Mouse (Mus musculus): Measurements from ENCODE around the gene Gdf15.
"Not testable (repeated sequence)": the region's sequence is repeated elsewhere in the genome, so short reads cannot be mapped to it uniquely, and the experiment has no call there.

The Gdf15 gene

DNA sequence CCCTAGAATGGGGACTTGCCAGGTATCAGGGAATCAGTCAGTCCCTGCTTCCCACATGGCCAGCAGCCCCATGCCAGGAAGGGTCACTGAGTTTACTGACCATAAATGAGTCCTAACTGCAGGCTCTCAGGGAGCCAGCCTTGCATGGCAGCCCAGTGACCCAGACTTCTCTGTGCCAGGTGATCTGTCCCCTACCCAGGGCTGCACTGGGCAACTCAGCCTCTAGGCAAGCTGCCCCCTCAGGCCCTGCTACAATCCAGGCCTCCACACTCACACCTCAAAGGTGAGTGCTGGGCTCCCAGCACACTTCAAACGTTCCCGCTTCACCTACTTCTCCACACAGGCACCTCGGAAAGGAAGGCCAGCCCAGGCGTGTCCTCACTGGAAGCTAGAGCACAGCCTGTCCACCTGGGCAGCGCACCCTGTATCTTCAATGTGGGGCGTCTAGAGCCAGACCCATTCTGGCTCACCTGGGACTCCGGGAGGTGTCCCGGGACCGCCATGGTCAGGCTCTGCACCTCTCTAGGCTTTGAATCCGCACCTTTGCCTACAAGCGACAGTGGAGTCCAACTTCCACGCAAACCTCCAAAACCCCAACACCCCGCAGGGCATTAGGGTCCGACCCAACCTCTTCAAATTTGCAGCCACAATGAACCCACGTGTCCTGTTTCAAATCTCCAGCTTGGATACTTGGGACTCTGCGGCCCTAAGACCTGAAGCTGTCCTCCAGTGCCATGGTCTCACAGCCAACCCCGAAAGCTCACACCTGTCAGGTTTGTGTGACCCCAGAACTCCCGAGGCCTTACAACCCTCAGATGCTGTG is 25.3 kb downstream of the Gdf15 start:
- no peak for DNase-seq (ENCODE audit: low spot score)

DNA sequence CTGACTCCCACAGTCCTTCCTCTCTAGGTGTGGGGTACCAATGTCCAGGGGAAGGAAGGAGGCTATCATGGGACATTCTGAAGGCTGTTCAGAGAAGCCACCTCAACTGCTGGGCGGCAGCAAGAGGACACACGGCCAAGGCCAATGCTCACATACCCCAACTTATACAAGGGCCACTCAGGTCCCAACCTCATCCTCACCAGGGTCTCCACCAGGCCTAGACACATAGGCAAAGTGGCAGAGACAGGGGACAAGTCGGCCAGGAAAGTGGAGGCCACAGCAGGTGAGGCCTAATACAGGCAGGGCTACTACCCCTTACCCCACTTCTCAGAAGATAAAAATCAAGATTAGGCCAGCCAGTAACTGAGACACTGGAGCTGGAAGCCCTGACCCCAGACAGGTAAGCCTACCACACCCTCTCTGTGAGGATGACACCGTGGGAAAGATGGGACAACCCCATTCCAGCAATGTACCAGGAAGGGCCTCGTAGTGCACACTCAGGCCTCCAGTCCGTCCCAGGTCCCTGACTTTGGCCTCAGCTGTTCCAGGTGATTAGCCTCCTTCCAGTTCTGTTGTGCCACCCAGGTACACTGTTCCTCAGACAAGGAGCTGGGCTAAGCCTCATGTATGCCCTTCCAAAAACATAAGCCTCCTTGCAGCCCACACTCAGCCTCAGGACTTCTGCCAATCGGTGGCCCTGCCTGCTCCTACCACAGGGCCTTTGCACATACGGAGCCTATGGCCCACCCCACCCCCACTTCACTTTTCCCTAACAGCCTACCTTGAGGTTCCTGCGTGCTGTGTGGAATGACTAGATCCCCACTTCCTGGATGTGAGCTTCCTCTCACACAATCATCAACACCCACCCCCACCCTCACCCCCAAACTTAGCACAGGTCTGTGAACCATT is 26.1 kb downstream of the Gdf15 start:
- DNase-seq (ENCODE audit: low spot score) = no peak

DNA sequence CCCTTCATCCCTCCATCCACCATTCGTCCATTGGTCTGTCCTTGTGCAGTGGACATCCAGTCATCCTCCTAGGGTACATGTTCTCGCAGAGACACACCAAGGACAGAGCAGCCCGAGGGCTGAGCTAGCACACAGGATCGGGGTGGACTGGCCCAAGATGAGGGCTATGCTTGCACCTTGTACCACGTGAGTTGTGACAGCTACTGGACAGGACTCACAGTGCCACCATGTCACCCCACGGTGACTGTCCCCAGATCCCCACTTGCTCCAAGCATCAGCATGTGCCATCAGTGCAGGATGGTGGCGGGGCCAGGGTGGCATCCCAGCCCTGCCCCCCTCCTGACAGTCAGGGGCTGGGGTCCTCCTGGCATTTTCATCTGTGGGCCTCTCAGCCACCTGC is 27.7 kb downstream of the Gdf15 start:
- DNase-seq (ENCODE audit: low spot score) = no peak

- DNase-seq (ENCODE audit: low spot score) = no peak
Measured at GRCm38 (mm10) chr8:70602139-70602811, 30.0 kb downstream of the Gdf15 start.

DNA sequence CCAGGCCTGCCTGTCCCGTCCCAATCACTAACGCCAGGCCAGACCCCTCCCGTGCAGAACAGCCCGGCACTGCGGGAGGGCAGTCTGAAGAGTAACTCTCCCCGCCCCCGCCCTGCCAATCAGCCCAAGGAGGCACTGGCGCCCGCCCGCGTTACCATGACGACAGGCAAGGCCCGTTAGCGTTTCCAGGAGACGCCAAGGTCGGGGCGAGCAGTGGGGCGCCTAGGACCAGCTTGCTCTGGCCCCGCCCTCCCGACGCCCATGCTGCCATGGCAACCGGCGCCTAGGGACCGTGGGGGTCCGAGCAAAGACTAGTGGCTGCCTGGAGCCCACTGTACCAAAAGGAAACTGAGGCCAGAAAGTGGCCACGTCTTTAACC is 31.0 kb downstream of the Gdf15 start:
- DNase-seq (ENCODE audit: low spot score) = no peak

GRCm38 (mm10) chr8:70600473-70601270 is 31.6 kb downstream of the Gdf15 start:
- no peak for DNase-seq (ENCODE audit: low spot score)

DNA sequence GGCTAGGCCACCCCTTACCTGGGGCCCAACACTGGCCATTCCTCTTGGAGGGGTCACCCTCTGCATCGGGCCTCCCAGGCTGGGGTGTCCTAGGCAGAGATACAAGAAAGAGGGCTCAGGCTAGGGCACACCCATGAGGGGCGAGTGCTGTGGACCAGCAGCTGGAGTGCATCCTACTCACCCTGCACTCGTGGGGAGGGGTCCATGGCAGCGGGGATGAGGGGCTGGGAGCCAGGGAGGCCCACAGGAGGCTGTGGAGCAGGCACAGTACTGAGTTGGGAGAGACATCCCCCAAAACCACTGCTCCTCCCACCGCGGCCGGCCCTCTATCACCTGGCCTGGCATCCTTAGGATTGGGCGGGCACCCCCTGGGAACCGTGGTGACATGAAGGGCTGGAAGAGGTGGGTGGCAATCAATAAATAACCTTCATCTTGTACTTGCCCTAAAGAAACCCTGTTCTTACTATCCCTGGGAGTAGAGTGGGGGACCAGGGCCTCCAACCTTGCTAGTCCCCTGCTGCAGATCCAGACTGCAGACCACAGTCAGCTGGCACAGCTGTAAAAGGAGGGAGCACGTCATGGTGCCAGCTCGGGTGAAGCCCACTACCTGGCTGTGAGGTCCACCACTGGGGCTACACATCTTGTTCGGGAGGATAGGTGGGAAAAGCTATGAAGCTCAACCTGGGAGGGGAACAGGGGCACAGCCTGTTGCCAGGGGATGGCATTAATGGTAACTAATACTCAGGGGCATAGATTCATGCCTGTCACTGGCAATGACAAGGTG is 32.6 kb downstream of the Gdf15 start:
- DNase-seq (ENCODE audit: low spot score) = no peak

DNA sequence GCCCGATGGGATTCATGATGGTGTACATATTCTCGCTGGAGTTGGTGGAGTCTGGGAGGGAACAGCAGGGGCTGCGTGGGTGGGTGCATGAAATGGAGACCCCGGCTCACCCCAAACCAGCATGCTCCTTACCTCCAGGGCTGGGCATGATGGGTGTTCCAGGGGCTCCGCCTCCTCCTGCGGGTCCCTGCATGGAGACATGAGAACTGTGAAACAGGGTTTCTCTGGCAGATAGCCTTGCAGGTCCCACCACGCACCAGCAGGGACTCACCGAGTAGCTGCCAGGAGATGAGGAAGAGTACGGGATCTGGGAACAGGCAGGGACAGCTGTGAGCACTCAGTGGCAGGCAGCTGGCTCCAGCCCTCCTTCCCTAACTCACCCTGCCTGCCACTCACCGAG is 33.5 kb downstream of the Gdf15 start:
- no peak for DNase-seq (ENCODE audit: low spot score)

DNA sequence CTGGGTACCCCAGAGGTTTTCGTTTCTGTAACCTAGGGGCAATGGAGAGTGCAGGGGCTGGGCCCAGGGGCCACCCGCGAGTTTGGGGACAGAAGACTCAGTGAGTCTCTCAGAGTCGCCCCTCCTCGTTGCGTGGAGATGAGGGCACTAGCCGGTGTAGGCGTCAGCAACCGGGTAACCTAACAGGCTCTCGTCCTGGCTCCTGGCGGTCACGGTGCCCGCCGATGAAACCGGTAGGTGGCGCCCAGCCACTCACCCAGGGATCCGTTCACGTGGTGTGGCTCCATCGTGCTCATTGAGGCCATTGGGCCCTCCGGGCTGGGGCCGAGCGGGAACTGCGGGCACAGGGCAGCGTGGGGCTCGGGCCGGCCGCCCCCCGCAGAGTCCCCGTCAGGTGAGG is 34.0 kb downstream of the Gdf15 start:
- DNase-seq (ENCODE audit: low spot score) = no peak

- no peak for DNase-seq (ENCODE audit: low spot score)
Measured at GRCm38 (mm10) chr8:70597417-70598272, 34.6 kb downstream of the Gdf15 start.

DNA sequence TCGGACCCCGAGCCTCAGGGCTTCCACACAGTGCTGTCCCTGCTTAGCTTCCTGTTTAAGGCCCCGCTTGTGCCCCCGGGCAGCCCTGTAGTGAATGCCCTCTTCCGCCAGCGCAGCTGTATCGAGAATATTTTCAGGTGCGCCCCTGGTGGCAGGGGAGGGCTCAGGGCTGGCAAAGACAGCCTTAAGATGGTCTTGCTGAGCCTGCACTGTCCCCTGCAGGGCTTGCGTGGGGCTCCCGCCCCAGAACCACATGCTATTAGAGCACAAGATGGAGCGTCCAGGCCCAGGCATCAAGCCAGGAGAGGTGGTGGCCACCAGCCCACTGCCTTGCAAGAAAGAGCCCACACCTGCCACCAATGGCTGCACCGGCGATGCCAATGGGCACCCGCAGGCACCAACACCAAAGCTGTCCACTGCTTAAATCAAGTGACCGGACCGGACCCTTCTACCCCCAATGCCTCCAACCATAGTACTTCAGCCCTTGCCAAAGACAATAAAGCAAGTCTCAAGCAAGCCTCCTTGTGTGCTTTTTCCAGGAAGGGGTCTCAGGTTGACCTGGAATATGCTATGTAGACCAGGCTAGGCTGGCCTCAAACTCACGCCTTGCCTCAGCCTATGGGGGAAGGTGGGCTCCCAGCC is 35.4 kb downstream of the Gdf15 start:
- no peak for DNase-seq (ENCODE audit: low spot score)

DNA sequence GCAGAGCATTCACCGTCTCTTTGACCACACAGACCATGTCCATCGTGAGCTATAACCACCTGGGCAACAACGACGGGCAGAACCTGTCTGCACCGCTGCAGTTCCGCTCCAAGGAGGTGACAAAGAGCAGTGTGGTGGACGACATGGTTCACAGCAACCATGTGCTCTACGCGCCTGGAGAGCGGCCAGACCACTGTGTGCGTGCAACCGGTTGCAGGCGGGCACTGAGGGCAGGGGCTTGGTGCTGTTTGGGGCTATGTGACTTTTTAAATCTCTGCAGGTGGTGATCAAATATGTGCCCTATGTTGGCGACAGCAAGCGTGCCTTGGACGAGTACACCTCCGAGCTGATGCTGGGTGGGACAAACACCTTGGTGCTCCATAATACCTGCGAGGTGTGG is 36.0 kb downstream of the Gdf15 start:
- no peak for DNase-seq (ENCODE audit: low spot score)

- no peak for DNase-seq (ENCODE audit: low spot score)
Measured at GRCm38 (mm10) chr8:70595811-70596210, 36.4 kb downstream of the Gdf15 start.

- no peak for DNase-seq (ENCODE audit: low spot score)
Measured at GRCm38 (mm10) chr8:70594621-70595564, 37.4 kb downstream of the Gdf15 start.

DNA sequence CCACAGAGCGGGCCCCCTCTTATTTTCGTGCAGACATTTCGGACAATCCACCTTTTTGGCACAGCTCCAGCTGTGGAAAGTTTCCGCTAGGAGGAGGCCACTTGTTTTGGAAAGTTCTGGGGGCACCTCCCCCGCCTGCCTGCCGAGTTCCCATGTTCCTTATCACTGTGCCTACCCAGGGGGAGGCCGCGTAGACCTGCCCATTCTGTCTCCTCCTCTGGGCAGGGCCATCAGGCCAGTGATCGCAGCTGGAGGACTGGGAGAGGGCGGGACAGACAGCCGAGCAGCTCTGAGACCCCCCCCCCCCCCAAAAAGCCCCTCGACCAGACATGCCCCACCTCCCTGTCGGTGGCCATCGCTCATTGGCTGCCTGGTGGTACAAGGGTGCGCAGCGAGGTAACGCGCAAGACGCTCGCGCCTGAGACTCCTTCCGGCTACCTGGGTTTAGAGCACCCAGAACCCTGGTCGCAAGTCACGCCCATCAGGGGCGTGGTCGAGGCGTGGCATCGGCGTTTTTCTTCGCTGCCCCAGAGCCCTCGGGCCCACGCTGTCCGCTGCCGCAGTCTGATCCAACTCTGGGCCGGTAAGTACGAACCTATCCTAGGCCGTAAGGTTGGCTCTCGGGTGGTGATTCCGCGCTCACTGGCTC is 38.2 kb downstream of the Gdf15 start, which contains the start of gene Isyna1:
Gene Isyna1, plus strand, starts transcription at position 413 of the 649 bp plus-strand sequence.
- DNase-seq (ENCODE audit: low spot score) = no peak

- no peak for DNase-seq (ENCODE audit: low spot score)
Measured at GRCm38 (mm10) chr8:70593173-70593572, 39.1 kb downstream of the Gdf15 start.

- no peak for DNase-seq (ENCODE audit: low spot score)
Measured at GRCm38 (mm10) chr8:70591569-70591968, 40.7 kb downstream of the Gdf15 start.

DNA sequence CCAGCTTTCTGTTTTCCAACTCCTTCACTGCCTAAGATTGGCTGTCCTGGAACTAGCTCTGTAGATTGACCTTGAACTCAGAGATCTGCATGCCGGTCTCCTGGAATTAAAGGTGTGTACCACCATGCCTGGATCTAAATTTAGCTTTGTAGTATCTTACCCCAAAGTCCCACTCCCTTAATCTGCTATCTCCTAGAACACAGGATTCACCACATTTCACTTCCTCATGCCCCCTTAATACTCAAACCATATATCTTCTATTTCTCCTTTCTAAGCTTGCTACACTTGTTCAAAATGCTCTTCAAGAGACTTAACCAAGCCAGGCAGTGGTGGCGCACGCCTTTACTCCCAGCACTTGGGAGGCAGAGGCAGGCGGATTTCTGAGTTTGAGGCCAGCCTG is 44.3 kb downstream of the Gdf15 start:
- DNase-seq (ENCODE audit: low spot score) = not testable (repeated sequence)

Data from left cerebral cortex, adult 11 months (tissue).